Mouse (Mus musculus) midbrain, embryonic 16.5 days (tissue): Measurements from ENCODE around the gene D17Wsu92e. TPM values are rescaled to one million over a fixed set of nuclear protein-coding genes. Genes with fewer than 3 reads are reported as not detected.
A peak's percentile ranks its signal among the peaks of the same experiment; 100 is the strongest.

ENCODE experiments used
- ATAC-seq: fragments of 200-750 bp; cut with Nextera tagmentation; 2 replicates; pipeline ENCODE4 v1.8.0; 2017; ENCODE audit warnings: moderate TSS enrichment
- H3K27ac ChIP-seq: fragments of 300-500 bp; sonication (generic); 2 replicates; pipeline ENCODE4 v1.5.1; 2014; ENCODE audit warnings: mild to moderate bottlenecking, low read length, mixed read lengths
- H3K27me3 ChIP-seq: fragments of 300-500 bp; sonication (generic); 2 replicates; pipeline ENCODE4 v1.6.1; 2014; ENCODE audit warnings: low read depth, low read length, mixed read lengths; ENCODE audit not compliant: control insufficient read depth, insufficient read depth
- H3K36me3 ChIP-seq: fragments of 300-500 bp; sonication (generic); 2 replicates; pipeline ENCODE4 v1.6.1; 2014; ENCODE audit warnings: mild to moderate bottlenecking, low read length, moderate library complexity, mixed read lengths; ENCODE audit not compliant: control insufficient read depth, insufficient read depth
- H3K4me1 ChIP-seq: fragments of 300-500 bp; sonication (generic); 2 replicates; pipeline ENCODE4 v1.6.1; 2014; ENCODE audit warnings: mild to moderate bottlenecking, low read length, mixed read lengths; ENCODE audit not compliant: control insufficient read depth, insufficient read depth
- H3K4me2 ChIP-seq: fragments of 300-500 bp; sonication (generic); 2 replicates; pipeline ENCODE4 v1.6.1; 2014; ENCODE audit warnings: mild to moderate bottlenecking, low read length, mixed read lengths
- H3K4me3 ChIP-seq: fragments of 300-500 bp; sonication (generic); 2 replicates; pipeline ENCODE4 v1.5.1; 2014; ENCODE audit warnings: low read depth, mild to moderate bottlenecking, low read length, moderate library complexity, mixed read lengths
- H3K9ac ChIP-seq: fragments of 300-500 bp; sonication (generic); 2 replicates; pipeline ENCODE4 v1.6.1; 2014; ENCODE audit warnings: low read depth, low read length, mixed read lengths
- H3K9me3 ChIP-seq: fragments of 300-500 bp; sonication (generic); replicated peaks from 2 replicates; pipeline ENCODE4 v1.6.1; 2014; ENCODE audit warnings: mild to moderate bottlenecking, low read length, mixed read lengths; ENCODE audit not compliant: control insufficient read depth, poor library complexity, severe bottlenecking
- WGBS: fragments of 180-500 bp; shearing (Covaris S2); extraction: QIAGEN DNeasy Blood & Tissue Kit; methylation state at CpG from one replicate; pipeline ENCODE4 v1.1.7; 2014; 5-methylcytosine and 5-hydroxymethylcytosine counted together
- polyA plus RNA-seq: library from polyadenylated mRNA; unstranded; fragments of >200 nt; fragmentation: Nextera tagmentation; extraction: Ambion mirVana; gene quantifications from 2 replicates; pipeline ENCODE4 v1.2.1, GENCODE M21; 2015

D17Wsu92e gene
- polyA plus RNA-seq, 1 experiment from 2014 or later = 9.4 TPM

GRCm38 (mm10) chr17:27703961-27704621 lies 116.4 kb downstream of the D17Wsu92e start:
- 65% methylated on average over 5 of the region's 5 CpGs for WGBS
- H3K9me3 ChIP-seq = no peaks in the 10 kb centered on the region; the same call in 1 of the 2 replicates
- ATAC-seq = no peak

GRCm38 (mm10) chr17:27702518-27702917 lies 117.9 kb downstream of the D17Wsu92e start:
- Histone ChIP-seq H3K4me2 (peak overlapping the region; percentile 46), H3K27ac (0 out of 2 replicates have a peak overlapping the region, but pooled peaks have one; percentile 22), H3K36me3 (0 out of 2 replicates have a peak, but pooled peaks cover 2% of the 10 kb centered on the region), H3K4me1 (peaks cover 9% of the 10 kb centered on the region), H3K9ac (peak overlapping the region; percentile 54; the same call in 1 of the 2 replicates), H3K4me3 (no peak overlapping the region), H3K9me3 (no peaks in the 10 kb centered on the region; the same call in 1 of the 2 replicates), H3K27me3 (0 out of 2 replicates have a peak, but pooled peaks cover 4% of the 10 kb centered on the region)
- 1% methylated on average over 33 of the region's 34 CpGs for WGBS
- no peak for ATAC-seq

More at GRCm38 (mm10) chr17:27703961-27704621, 116.4 kb downstream of the D17Wsu92e start:
- no peak overlapping the region for H3K4me3 ChIP-seq
- no peak overlapping the region for H3K4me2 ChIP-seq
- no peak overlapping the region for H3K9ac ChIP-seq
- H3K36me3 ChIP-seq = 0 out of 2 replicates have a peak, but pooled peaks cover 2% of the 10 kb centered on the region
- peaks cover 9% of the 10 kb centered on the region for H3K4me1 ChIP-seq
- 0 out of 2 replicates have a peak, but pooled peaks cover 4% of the 10 kb centered on the region for H3K27me3 ChIP-seq
- H3K27ac ChIP-seq = no peak overlapping the region

- 68% methylated on average over 6 of the region's 6 CpGs for WGBS
- H3K4me1 ChIP-seq = peaks cover 9% of the 10 kb centered on the region
- H3K27ac ChIP-seq = 0 out of 2 replicates have a peak overlapping the region, but pooled peaks have one; percentile 33
- H3K27me3 ChIP-seq = 0 out of 2 replicates have a peak, but pooled peaks cover 4% of the 10 kb centered on the region
- 0 out of 2 replicates have a peak, but pooled peaks cover 2% of the 10 kb centered on the region for H3K36me3 ChIP-seq
- ATAC-seq = no peak
- H3K4me2 ChIP-seq = no peak overlapping the region
- 0 out of 2 replicates have a peak overlapping the region, but pooled peaks have one; percentile 30 for H3K9ac ChIP-seq
- H3K4me3 ChIP-seq = no peak overlapping the region
- no peaks in the 10 kb centered on the region; the same call in 1 of the 2 replicates for H3K9me3 ChIP-seq
These were observed 118.6 kb downstream of the D17Wsu92e start for GRCm38 (mm10) chr17:27701856-27702255.

Other genes starting within 250 kb of the D17Wsu92e start
- 246 and 248 TPM in 2 replicates for gene Nudt3, start 197.2 kb downstream of the D17Wsu92e start, polyA plus RNA-seq
- not detected in 2 replicates for gene RPS10-NUDT3, start 185.4 kb downstream of the D17Wsu92e start, polyA plus RNA-seq
- gene Rps10, start 184.0 kb downstream of the D17Wsu92e start, polyA plus RNA-seq = 400 and 420 TPM in 2 replicates
- 58.9 and 67.7 TPM in 2 replicates for gene Pacsin1, start 165.1 kb downstream of the D17Wsu92e start, polyA plus RNA-seq
- 1.5 and 2.6 TPM in 2 replicates for gene Spdef, start 91.7 kb downstream of the D17Wsu92e start, polyA plus RNA-seq
- 193 and 197 TPM in 2 replicates for gene Snrpc, start 17.5 kb upstream of the D17Wsu92e start, polyA plus RNA-seq
- 6.0 and 6.5 TPM in 2 replicates for gene Uhrf1bp1, start 35.8 kb upstream of the D17Wsu92e start, polyA plus RNA-seq
- gene Anks1, start 88.7 kb upstream of the D17Wsu92e start, polyA plus RNA-seq = 56.2 and 66.9 TPM in 2 replicates
- gene Taf11, start 89.2 kb upstream of the D17Wsu92e start, polyA plus RNA-seq = 57.8 and 71.9 TPM in 2 replicates